Mouse (Mus musculus) ES-CJ7 (cell line): ENCODE results near the gene Synpo2.

ENCODE experiments used
- DNase-seq: peaks from one replicate; pipeline ENCODE4 v3.0.0; 2011; ENCODE audit warnings: low read depth, low spot score

Synpo2 gene

GRCm38 (mm10) chr3:123092913-123093639 is 142.9 kb downstream of the Synpo2 start:
- DNase-seq = no peak

- no peak for DNase-seq
Measured at GRCm38 (mm10) chr3:123092442-123092841, 143.5 kb downstream of the Synpo2 start.

DNA sequence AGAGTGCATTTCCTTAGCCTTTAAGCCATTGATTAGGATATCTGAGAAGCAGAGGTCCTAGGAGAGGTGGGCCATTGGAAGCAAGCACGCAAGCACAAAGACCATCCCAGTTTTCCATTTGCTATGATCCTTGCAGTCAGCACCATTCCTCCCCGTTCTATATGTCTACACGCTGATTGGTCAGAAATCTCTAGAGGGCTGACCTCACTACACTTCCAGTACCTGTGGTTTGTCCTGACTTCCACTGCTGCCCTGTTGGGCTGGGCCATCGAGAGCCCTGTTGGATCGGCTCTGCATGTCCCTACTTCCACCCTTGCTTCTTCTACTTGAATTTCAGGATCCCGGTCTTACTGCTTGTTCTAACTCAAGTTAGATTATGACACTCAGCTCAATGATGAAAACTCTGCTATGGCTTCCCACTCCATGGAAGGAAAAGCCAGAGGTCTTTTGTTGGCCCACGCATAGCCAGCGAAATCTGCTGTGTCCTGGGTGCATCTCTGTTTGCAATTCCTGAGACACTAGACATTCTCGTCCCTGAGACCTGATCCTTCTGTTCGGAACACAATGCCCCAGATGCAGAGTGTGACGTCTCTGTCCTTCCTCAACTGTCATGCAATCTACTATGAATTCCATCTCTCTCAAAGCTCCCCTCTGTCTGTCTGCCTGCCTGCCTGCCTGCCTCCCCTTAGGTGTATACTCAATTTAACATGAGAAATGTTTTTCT is 146.5 kb downstream of the Synpo2 start:
- no peak for DNase-seq

- no peak for DNase-seq
Measured at GRCm38 (mm10) chr3:123088284-123088683, 147.7 kb downstream of the Synpo2 start.

DNA sequence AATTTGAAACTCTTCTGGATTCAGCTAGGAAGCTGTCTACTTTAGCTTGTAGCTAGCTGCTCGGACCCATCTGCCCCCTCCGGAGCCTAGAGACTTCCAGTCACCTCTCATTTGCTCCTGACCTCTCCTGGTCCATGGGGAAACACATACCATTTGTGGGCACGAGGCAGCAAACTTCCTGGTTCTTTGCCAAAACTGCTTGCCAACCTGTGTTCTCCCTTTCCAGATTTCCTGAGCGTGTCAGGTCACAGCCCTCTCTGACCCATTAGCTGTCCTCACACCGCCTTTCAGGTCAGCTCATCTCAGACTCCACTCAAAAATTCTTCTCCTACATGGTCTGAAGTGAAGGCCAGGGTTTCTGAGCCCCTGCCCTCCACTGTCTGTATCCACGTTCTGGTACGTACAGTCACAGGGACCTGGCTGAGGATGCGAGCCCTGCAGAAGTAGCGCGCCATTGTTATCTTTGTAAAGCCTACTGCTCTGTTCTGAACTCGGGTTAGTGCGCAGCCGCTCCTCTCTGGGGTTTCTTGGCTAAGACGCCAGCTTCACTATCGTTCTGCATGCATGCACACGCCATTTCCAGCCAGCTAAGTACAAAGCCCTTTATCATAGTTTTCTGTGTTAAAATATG is 150.0 kb downstream of the Synpo2 start:
- DNase-seq = no peak

DNA sequence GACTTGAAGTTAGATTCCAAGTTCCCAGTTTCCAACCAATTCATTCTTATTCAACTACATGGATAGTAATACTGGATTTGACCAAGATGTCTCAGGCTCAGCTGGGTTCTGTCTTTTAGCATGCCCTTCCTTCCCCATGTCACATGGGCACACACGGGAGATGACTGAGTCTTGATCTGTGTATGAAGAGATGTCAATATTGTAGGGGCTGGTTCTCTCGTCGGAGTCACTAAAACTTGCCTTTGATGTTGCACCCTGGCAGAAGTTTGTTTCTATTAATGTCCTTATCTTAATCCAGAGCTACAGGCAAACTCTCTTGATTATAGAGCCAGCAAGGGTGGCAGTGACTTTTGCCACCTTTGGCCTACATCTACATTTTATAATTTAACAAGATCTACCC is 154.3 kb downstream of the Synpo2 start:
- DNase-seq = no peak

DNA sequence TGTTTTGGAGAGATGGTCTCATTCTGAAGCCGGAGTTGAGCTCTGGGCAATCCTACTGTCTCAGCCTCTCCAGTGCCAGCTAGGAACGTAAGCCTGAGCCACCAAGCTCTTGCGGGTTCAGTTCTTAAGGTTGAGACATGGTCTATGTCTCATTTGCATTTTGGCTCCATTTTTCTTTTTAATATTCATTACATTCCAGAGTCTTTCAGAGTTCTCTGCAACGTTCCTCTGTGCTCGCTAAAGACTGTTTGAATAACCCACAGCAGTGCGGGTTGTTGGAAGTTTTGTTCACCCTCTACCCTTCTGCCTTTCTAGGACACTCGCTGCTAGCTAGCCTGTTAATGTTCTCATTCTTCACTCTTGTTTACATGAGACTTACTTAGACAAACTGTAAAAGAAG is 155.0 kb downstream of the Synpo2 start:
- DNase-seq = no peak

GRCm38 (mm10) chr3:123080017-123080725 is 155.8 kb downstream of the Synpo2 start:
- no peak for DNase-seq

- no peak for DNase-seq
Measured at GRCm38 (mm10) chr3:123075759-123076158, 160.2 kb downstream of the Synpo2 start.

DNA sequence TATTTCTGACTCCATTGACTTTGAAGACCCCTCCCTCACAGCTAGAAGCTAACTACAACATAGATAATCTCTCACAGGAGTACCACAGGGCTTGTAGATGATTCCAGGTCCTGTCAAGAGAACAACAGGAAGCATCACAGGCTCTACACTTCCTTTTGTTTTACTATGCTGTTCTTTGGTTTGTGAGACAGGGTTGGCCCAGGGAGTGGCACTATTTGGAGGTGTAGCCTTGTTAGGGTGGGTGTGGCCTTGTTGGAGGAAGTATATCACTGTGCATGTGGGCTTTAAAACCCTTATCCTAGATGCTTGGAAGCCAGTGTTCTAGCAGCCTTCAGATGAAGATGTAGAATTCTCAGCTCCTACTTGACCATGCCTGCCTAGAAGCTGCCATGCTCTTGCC is 160.9 kb downstream of the Synpo2 start:
- no peak for DNase-seq

DNA sequence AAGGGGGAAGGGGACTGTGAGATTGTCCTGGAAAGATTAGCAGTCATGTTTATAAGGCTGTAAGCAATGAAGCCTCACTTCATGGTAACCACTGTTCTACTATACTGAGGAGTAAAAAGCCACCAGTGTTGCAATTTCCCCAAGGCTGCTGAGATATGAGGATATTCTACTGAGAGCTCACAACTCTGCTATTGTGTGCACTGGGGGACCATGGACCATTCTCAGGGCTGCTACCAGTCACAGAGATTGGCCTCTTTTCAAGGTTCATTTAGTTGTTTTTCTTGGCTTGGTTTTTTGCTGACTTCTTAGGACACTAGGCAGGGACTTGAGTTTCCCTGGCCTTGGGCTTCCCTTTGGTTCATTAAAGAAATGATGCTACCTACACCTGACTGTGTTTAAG is 162.6 kb downstream of the Synpo2 start:
- no peak for DNase-seq

DNA sequence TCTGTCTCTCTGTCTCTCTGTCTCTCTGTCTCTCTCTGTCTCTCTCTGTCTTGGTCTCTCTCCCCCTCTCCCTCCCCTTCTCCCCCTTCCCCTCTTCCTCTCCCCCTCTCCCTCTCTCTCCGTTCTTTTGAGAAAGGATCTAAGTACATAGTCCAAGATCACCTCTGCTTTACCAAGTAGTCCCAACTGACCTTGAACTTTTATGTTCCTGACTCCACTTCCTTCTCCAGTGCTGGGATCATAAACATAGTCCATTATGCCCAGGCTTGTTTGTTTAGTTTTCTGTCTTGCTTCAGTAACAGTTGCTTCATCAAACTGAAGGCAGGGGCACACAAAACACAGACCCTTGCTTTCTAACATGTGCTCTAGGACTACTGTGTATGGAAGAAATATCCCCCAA is 163.5 kb downstream of the Synpo2 start:
- DNase-seq = no peak

GRCm38 (mm10) chr3:123070996-123071395 is 165.0 kb downstream of the Synpo2 start:
- DNase-seq = peak; percentile 8

DNA sequence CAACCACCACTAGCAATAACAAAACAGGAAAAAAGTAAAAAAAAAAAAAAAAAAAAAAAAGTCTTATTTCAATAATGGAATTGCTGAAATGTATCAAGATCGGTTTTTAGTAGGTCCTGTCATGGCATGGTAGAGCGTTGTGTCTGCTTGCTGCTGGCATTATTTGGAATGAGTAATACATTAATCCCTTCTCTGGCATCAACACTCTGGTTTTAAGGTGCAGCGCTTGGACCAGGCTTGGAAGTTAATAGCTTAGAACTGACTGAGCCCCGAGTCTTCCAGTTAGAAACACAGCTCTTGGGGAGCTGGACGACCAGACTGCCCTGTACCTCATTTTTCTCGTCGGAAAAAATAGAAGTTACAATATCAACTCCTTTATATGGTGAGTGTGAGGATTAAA is 169.1 kb downstream of the Synpo2 start:
- no peak for DNase-seq

- no peak for DNase-seq
Measured at GRCm38 (mm10) chr3:123065466-123065865, 170.5 kb downstream of the Synpo2 start.

- DNase-seq = no peak
Measured at GRCm38 (mm10) chr3:123064186-123064585, 171.8 kb downstream of the Synpo2 start.

GRCm38 (mm10) chr3:123061931-123062330 is 174.0 kb downstream of the Synpo2 start:
- DNase-seq = no peak

- DNase-seq = no peak
Measured at GRCm38 (mm10) chr3:123058832-123059231, 177.1 kb downstream of the Synpo2 start.

- DNase-seq = no peak
Measured at GRCm38 (mm10) chr3:123054178-123054577, 181.8 kb downstream of the Synpo2 start.

- DNase-seq = peak; percentile 17
Measured at GRCm38 (mm10) chr3:123053192-123053938, 182.6 kb downstream of the Synpo2 start.

- no peak for DNase-seq
Measured at GRCm38 (mm10) chr3:123042308-123042707, 193.6 kb downstream of the Synpo2 start.
